Mouse (Mus musculus) G1E-ER4 (cell line): ENCODE results near the gene 2410004B18Rik. TPM values are rescaled to one million over a fixed set of nuclear protein-coding genes. Genes with fewer than 3 reads are reported as not detected.

Source experiments
- GATA1 ChIP-seq: IDR thresholded peaks from one replicate; pipeline ENCODE4 v1.8.0; 2012; ENCODE audit warnings: low read length, inconsistent platforms
- polyA plus RNA-seq: library from polyadenylated mRNA; stranded (reverse); fragments of >175 nt; gene quantifications from 2 replicates; pipeline ENCODE4 v1.2.3, GENCODE M21; 2012

The 2410004B18Rik gene
- polyA plus RNA-seq, 1 experiment, result 29.3 TPM

DNA sequence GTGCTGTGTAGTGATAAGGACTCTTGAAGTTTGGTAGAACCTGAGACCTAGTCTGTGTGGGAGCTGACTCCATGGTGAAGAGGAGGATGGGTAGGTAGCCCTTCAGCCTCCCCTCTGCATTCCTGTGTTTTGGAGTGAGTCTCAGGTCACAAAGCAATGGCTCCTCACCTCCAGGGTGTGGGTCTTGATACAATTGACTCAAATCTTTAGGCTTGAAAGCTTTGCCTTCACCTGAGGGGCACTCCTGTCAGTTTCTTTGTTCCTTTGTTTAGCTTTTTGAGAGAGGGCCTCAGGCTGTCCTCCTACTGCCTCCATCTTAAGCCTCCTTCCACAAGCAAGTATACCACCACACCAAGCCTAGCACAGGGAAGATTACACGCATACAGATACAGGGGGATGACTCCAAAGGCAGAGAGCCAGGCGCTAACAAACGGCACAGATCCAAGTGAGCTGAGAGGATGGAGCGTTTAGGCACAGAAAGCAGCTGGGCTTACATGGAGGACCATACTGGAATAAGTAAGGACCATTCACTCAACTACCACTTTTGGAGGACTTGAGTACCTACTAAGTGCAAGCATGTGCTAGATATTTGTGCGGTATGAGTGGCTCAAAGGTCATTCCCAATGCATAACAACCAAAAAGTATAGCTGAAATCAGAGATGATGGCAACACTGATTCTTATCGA, 48.6 kb downstream of the 2410004B18Rik start:
- no peak for TF ChIP-seq GATA1

DNA sequence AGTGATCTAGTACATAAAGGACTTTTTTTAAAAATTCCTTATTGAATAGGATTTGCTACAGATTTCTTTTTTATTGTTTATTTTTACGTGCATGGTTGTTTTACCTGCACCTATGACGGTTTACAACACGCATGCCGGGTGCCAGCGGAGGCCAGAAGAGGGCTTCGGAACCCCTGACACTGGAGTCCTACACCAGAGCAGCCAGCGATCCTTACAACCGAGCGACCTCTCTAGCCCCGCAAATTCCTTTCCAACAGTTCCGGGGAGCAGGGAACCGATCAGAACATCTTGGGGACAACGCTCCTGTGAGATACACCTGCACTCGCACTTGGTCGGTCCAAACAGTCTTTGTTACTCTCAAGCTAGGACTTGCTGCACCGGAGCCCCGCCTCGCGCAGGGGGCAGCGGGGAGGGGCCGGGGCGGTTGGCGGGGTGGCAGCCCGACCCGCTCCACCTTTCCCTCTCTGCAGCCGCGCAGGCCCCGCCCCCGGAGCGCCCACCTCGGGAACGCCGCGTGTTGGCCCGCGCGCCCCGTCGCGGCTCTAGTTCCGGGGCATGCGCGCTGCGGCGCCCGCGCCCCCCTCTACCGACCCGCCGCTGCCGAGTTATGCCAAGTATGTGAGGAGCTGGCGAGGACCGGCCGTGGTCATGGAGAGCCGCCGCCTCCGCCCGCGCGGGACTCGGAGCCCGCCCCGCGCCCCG, 49.6 kb downstream of the 2410004B18Rik start, which contains the start of gene Syde2:
Syde2 (plus strand) TSS at position 603 of the 702 bp plus-strand sequence.
- TF ChIP-seq GATA1, result no peak

DNA sequence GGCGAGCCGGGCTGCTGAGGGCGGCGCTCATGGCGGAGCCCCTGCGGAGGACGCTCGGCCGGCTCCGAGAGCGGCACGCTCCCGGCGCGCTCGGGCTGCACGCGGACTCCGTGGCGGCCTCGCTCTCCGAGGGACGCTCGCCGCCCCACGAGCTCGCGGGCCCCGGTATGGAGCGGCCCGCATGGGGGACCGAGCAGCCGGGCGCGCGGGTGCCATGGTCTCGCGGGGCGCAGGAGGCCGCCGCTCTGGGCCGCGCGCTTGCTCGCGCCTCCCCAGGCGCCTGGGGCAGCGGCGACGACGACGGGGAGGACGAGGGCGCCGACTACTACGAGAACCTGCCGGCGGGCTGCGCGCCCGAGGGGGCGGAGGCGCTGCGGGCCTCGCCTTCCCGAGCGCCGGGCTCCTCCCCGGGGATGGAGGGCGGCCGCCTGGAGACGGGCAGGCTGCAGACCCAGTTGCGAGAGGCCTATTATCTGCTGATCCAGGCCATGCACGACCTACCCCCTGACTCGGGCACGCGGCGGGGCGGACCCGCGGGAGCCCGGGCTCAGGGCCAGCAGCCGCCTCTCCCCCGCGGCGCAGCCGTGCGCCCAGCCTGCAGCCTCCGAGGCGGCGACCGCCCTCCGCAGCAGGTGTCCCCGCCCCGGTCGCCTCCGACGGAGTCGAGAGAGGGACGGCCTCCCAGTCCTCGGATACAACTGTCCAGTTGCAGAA, 50.3 kb downstream of the 2410004B18Rik start:
- TF ChIP-seq GATA1, result no peak

DNA sequence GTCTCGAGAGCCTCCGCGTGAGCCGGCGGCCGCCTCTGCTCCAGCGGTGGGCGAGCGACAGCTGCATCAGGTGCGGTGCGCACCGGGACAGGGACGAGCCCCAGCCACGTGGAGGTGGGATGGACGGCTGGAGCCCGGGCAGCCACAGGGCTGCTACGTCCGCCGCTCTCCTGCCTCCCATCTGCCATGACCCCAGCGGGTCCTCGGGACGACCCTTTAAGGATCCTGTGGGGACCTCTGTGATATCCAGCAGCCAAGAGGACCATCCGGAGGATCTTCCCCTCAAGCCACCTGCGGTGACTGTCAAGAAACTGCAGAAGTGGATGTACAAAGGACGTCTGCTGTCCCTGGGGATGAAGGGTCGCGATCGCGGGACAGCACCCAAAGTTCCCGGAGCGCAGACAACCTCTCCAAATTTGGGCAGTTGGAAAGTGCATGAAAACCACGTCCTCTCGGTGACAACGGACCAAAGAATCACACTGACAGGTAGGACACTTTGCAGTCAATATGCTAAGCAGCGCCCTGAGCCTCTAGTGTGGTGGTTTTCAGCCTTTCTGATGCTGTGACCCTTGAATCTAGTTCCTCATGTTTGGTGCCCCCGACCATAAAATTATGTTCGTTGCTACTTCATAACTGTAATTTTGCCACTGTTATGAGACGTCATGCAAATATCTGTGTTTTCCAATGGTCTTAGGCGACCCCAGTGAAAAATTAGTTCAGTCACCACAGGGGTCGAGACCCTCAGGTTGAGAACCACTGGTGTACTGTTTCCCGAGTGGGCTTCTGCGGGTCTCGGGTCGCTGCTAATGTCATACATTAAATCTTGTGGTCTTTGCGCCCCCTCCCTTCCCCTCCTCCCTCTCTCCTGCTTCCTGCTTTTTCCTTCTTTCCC, 51.1 kb downstream of the 2410004B18Rik start:
- TF ChIP-seq GATA1, result no peak

DNA sequence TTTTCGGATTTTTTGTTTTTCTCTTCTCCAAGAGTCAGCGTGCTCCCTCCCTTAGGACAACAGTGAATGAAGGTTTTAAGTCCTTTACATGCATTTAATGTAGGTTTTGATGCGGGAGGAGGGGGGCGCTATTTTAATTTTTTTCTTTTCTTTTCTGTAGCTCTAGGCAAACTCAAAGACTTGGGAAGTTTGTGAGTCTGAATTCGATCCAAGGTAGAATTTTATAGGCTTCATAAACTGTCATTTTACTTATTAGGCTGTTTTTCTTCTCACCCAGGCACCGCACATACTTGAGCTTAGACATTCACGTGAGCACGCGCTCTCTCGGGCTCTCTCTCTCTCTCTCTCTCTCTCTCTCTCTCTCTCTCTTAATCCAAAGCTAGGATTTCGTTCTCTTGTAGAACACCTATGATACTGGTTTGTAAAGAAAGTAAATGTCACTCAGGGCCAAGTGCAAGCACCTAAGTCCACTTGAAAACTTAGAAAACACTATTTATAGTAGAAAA, 51.8 kb downstream of the 2410004B18Rik start:
- no peak for TF ChIP-seq GATA1

DNA sequence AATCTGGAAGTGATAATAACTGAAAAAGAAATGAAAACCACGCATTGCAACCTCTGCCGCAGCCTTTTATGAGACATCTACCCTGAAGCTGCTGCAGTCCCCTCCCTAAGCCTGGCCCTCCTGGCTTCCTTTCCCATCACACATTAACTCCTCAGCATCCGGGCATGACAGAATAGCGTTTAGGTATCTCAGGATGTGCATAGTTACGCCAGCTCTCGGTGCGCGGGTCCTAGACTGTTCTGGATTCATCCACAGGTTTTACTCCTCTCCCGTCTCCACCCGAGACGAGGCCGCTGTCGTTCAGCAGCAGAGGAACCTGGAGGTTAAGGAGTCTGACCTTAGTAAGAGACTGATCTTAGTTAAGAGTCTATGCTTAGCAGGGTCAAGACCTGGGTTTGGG, 53.3 kb downstream of the 2410004B18Rik start:
- no peak for TF ChIP-seq GATA1

DNA sequence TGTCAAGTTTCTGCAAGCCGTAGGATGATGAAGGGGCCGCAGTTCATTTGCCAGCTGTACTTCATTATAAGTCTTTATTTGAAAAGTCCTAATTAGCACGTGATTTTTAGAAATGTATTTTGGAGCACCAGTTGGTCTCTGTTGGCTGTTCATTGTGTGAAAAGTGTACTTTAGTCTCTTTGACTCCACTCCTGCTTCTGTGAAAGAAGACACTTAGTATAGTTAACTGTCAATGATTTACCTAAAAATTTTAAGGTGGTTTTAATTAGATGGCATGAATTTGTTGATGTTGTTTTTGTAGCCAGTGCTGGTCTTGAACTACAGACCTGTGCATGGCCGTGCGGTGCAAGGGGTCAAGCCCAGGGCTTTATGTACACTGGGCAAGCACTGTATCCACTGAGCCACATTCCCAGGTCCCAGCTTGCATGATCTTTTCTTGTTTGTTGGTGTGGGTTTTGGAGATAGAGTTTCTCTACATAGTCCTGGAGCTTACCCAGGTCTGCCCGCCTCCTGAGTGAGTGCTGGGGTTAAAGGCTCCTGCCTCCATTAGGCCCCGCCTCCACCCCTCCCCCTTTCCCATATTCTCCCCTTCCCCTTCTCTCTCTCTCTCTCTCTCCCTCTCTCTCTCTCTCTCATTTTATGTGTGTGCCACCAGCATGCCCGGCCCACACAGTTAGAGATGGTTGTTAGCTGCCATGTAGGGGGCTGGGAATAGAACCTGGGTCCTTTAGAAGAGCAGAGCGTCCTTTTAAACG, 54.3 kb downstream of the 2410004B18Rik start:
- no peak for TF ChIP-seq GATA1

DNA sequence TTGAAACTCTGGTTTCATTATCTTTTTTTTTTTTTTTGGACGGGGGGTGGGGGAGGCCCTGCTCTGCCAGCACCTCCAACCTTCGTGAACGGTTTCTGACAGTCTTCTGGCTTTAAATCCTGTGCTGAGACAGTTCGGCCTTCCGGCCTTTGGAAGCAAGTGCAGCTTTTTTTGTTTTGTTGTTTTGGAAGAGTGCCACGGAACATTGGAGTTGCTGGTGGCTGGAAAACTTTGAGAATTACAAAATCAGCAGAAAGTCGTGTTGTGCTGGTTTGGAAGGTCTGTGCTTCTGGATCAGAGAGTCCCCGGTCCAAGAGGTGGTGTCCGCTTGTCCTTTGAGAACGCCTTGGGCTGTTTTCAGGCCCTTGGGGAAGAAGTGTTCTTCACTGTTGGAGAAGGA, 55.0 kb downstream of the 2410004B18Rik start:
- TF ChIP-seq GATA1, result no peak

DNA sequence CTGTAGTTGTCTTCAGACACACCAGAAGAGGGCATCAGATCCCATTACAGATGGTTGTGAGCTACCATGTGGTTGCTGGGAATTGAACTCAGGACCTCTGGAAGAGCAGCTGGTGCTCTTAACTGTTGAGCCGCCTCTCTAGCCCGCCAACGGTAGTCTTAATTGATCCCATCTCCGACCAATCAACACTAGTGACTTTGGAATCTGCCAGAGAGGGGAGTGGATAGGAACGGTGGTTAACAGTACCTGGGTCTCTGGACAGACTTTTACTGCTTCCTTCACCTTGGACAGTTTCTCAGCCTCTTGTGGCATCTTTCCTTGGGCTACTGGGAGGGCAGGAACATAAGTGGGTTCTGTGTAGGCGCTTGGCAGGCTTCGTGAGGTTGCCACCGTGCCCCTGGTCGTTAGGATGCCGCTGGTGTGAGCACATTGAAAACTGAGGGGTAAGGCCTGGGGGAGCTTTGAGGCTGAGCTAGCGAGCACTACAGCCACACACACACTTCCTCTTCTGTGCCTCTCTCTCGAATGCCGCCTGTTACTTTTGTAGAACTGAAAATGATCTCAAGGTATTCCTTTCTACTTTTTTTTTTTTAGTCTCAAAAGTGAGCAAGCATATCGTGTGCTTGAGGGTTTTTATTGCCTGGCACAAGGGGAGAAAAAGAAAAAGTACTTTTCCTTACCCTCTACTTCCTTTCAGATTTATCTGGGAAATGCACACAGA, 55.8 kb downstream of the 2410004B18Rik start:
- no peak for TF ChIP-seq GATA1

Other genes starting within 250 kb of the 2410004B18Rik start
- gene Ddah1, start 179.3 kb upstream of the 2410004B18Rik start, polyA plus RNA-seq, result not detected in 2 replicates
- 12.4 and 14.7 TPM in 2 replicates for gene Bcl10, start 15.2 kb upstream of the 2410004B18Rik start, polyA plus RNA-seq
- gene Syde2, start 49.9 kb downstream of the 2410004B18Rik start, polyA plus RNA-seq, result not detected in 2 replicates
- not detected in 2 replicates for gene Wdr63, start 170.1 kb downstream of the 2410004B18Rik start, polyA plus RNA-seq
- not detected in 2 replicates for gene Mcoln3, start 179.4 kb downstream of the 2410004B18Rik start, polyA plus RNA-seq
- gene Mcoln2, start 211.8 kb downstream of the 2410004B18Rik start, polyA plus RNA-seq, result not detected in 2 replicates